Mouse (Mus musculus) Muller cell, postnatal 12 days (primary cell): Measurements from ENCODE around the gene Slc2a4.
"Not testable (repeated sequence)": the region's sequence is repeated elsewhere in the genome, so short reads cannot be mapped to it uniquely, and the experiment has no call there.

ENCODE experiments used
- DNase-seq: peaks from one replicate; pipeline ENCODE4 v3.0.0-alpha.2; 2015; ENCODE audit errors: inconsistent ontology term

The Slc2a4 gene

GRCm38 (mm10) chr11:69939731-69940130 lies 8.3 kb downstream of the Slc2a4 start:
- DNase-seq: no peak

- no peak for DNase-seq
Measured at GRCm38 (mm10) chr11:69939181-69939580, 8.8 kb downstream of the Slc2a4 start.

GRCm38 (mm10) chr11:69938401-69938979 lies 9.5 kb downstream of the Slc2a4 start:
- DNase-seq: no peak

GRCm38 (mm10) chr11:69937834-69938233 lies 10.2 kb downstream of the Slc2a4 start:
- DNase-seq: no peak

GRCm38 (mm10) chr11:69937385-69937784 lies 10.6 kb downstream of the Slc2a4 start:
- no peak for DNase-seq

GRCm38 (mm10) chr11:69936714-69937347 lies 11.2 kb downstream of the Slc2a4 start:
- DNase-seq: no peak

GRCm38 (mm10) chr11:69936156-69936555 lies 11.8 kb downstream of the Slc2a4 start:
- no peak for DNase-seq

GRCm38 (mm10) chr11:69935137-69935879 lies 12.7 kb downstream of the Slc2a4 start, which contains the start of gene Ybx2:
Ybx2 (plus strand) TSS chr11:69935796.
- peak; percentile 85 for DNase-seq

- DNase-seq: peak; percentile 20
Measured at GRCm38 (mm10) chr11:69934681-69935080, 13.3 kb downstream of the Slc2a4 start.

- peak; percentile 91 for DNase-seq
Measured at GRCm38 (mm10) chr11:69934169-69934568, 13.8 kb downstream of the Slc2a4 start.

- no peak for DNase-seq
Measured at GRCm38 (mm10) chr11:69933066-69933465, 14.9 kb downstream of the Slc2a4 start.

GRCm38 (mm10) chr11:69932254-69932653 lies 15.7 kb downstream of the Slc2a4 start:
- no peak for DNase-seq

GRCm38 (mm10) chr11:69931769-69932168 lies 16.2 kb downstream of the Slc2a4 start:
- no peak for DNase-seq

- no peak for DNase-seq
Measured at GRCm38 (mm10) chr11:69930967-69931537, 16.9 kb downstream of the Slc2a4 start.

GRCm38 (mm10) chr11:69930176-69930575 lies 17.8 kb downstream of the Slc2a4 start:
- DNase-seq: not testable (repeated sequence)

GRCm38 (mm10) chr11:69929712-69930111 lies 18.3 kb downstream of the Slc2a4 start:
- no peak for DNase-seq

- no peak for DNase-seq
Measured at GRCm38 (mm10) chr11:69927501-69927900, 20.5 kb downstream of the Slc2a4 start.

- no peak for DNase-seq
Measured at GRCm38 (mm10) chr11:69922796-69923195, 25.2 kb downstream of the Slc2a4 start.

GRCm38 (mm10) chr11:69922012-69922756 lies 25.8 kb downstream of the Slc2a4 start:
- DNase-seq: no peak

- DNase-seq: peak; percentile 100
Measured at GRCm38 (mm10) chr11:69921114-69922011, 26.6 kb downstream of the Slc2a4 start, which contains the start of gene Eif5a. Eif5a (minus strand) TSS chr11:69921958.
